Mouse (Mus musculus) E14TG2a.4 (cell line): Measurements from ENCODE around the gene Zfp607a.
"Not testable (repeated sequence)": the region's sequence is repeated elsewhere in the genome, so short reads cannot be mapped to it uniquely, and the experiment has no call there.

Source experiments
- H3K27me3 ChIP-seq: 2 replicates; pipeline ENCODE4 v1.6.1; 2014; ENCODE audit warnings: low read length, control low read depth; ENCODE audit not compliant: insufficient read depth
- H3K36me3 ChIP-seq: 2 replicates; pipeline ENCODE4 v1.6.1; 2014; ENCODE audit warnings: low read length, control low read depth; ENCODE audit not compliant: insufficient read depth
- H3K4me1 ChIP-seq: replicated peaks from 2 replicates; pipeline ENCODE4 v1.6.1; 2014; ENCODE audit warnings: low read depth, low read length, control low read depth
- H3K4me3 ChIP-seq: replicated peaks from 2 replicates; pipeline ENCODE4 v1.5.1; 2014; ENCODE audit warnings: mild to moderate bottlenecking, low read length
- H3K9me3 ChIP-seq: 2 replicates; pipeline ENCODE4 v1.6.1; 2014; ENCODE audit warnings: low read length, control low read depth
- CTCF ChIP-seq: conservative IDR thresholded peaks from 2 replicates; pipeline ENCODE4 v1.5.1; 2014; ENCODE audit warnings: low read length
- NANOG ChIP-seq: IDR thresholded peaks from 2 replicates; pipeline ENCODE4 v1.6.1; 2014; ENCODE audit warnings: borderline replicate concordance, low read length, mixed read lengths
- POU5F1 ChIP-seq: IDR thresholded peaks from 2 replicates; pipeline ENCODE4 v1.6.1; 2014; ENCODE audit warnings: low read length, borderline replicate concordance

Gene Zfp607a

GRCm38 (mm10) chr7:27859301-27860251, 2.2 kb downstream of the Zfp607a start:
- TF ChIP-seq CTCF: no peak
- no peak for TF ChIP-seq NANOG

GRCm38 (mm10) chr7:27860396-27861235, 3.3 kb downstream of the Zfp607a start:
- peak overlapping the region; percentile 80 for H3K4me3 ChIP-seq

More at GRCm38 (mm10) chr7:27859301-27860251, 2.2 kb downstream of the Zfp607a start:
- peaks cover 30% of the 10 kb centered on the region for H3K36me3 ChIP-seq
- peaks cover 36% of the 10 kb centered on the region for H3K4me1 ChIP-seq
- H3K4me3 ChIP-seq: peak overlapping the region; percentile 80
- H3K27me3 ChIP-seq: no peaks in the 10 kb centered on the region
- H3K9me3 ChIP-seq: no peaks in the 10 kb centered on the region

DNA sequence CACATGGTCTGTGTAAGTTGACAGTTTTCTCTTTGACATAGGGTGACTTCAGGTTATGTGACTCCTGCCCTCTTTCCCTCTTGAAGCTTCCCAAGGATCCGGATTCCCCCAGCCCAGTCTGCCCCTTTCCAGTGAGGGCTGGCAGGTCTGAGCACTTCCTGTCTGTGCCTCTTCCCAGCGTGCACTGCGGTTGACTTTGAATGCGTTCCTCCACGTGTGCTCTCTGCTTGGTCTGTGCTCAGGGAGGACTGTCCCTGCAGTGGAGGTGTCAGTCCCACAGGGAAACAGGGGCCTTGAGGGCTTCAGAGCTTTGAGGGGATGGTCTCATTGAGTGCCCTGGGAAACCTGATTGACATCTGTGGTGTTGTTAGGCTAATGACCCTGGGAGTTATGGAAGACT, 5.3 kb downstream of the Zfp607a start:
- Histone ChIP-seq H3K4me1 (peaks cover 29% of the 10 kb centered on the region), H3K36me3 (peaks cover 39% of the 10 kb centered on the region)
- H3K4me3 ChIP-seq, H3K27me3 ChIP-seq, H3K9me3 ChIP-seq: not testable (repeated sequence)

More at GRCm38 (mm10) chr7:27860396-27861235, 3.3 kb downstream of the Zfp607a start:
- Histone ChIP-seq H3K27me3 (no peaks in the 10 kb centered on the region), H3K4me1 (peaks cover 36% of the 10 kb centered on the region), H3K36me3 (peaks cover 32% of the 10 kb centered on the region), H3K9me3 (no peaks in the 10 kb centered on the region)
- TF ChIP-seq CTCF (no peak), NANOG (no peak), POU5F1 (no peak)

GRCm38 (mm10) chr7:27881721-27882120, 24.4 kb downstream of the Zfp607a start:
- H3K36me3 ChIP-seq: peaks cover 28% of the 10 kb centered on the region
- 0 out of 2 replicates have a peak, but pooled peaks cover 3% of the 10 kb centered on the region for H3K4me1 ChIP-seq
- no peaks in the 10 kb centered on the region for H3K27me3 ChIP-seq
- TF ChIP-seq POU5F1 (no peak), NANOG (no peak), CTCF (no peak)
- no peaks in the 10 kb centered on the region for H3K9me3 ChIP-seq
- no peak overlapping the region for H3K4me3 ChIP-seq

- Histone ChIP-seq H3K27me3 (no peaks in the 10 kb centered on the region), H3K4me3 (no peak overlapping the region), H3K4me1 (no peaks in the 10 kb centered on the region), H3K9me3 (no peaks in the 10 kb centered on the region), H3K36me3 (no peaks in the 10 kb centered on the region)
- TF ChIP-seq NANOG (no peak), POU5F1 (no peak), CTCF (no peak)
Measured at GRCm38 (mm10) chr7:27900601-27901000, 43.3 kb downstream of the Zfp607a start.

GRCm38 (mm10) chr7:27905061-27905848, 47.9 kb downstream of the Zfp607a start:
- Histone ChIP-seq H3K36me3 (no peaks in the 10 kb centered on the region), H3K27me3 (no peaks in the 10 kb centered on the region), H3K4me1 (no peaks in the 10 kb centered on the region), H3K9me3 (no peaks in the 10 kb centered on the region), H3K4me3 (no peak overlapping the region)
- no peak for TF ChIP-seq POU5F1
- no peak for TF ChIP-seq NANOG

DNA sequence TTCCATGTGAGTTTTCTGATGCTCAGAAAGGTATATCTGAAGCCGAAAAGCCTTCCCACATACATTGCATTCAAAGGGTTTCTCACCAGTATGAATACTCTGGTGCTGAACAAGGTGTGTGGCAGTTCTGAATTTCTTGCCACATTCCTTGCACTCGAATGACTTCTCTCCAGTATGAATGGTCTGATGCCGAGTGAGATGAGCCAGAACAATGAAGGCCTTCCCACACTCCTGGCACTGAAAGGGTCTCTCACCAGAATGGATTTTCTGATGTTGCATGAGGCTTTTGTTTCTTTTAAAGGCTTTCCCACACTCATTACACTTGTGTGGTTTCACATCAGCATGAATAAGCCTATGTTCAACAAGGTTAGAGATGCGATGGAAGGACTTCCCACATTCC, 53.6 kb downstream of the Zfp607a start:
- not testable (repeated sequence) for H3K27me3 ChIP-seq, H3K4me1 ChIP-seq, H3K36me3 ChIP-seq, H3K4me3 ChIP-seq, H3K9me3 ChIP-seq

- H3K36me3 ChIP-seq, H3K27me3 ChIP-seq, H3K9me3 ChIP-seq, H3K4me3 ChIP-seq, H3K4me1 ChIP-seq: not testable (repeated sequence)
Measured at GRCm38 (mm10) chr7:27927041-27927440, 69.7 kb downstream of the Zfp607a start.
